Mouse (Mus musculus): ENCODE data around the gene Ugt2a3. TPM values are rescaled to one million over a fixed set of nuclear protein-coding genes. Genes with fewer than 3 reads are reported as not detected.
"Not testable (repeated sequence)": the region's sequence is repeated elsewhere in the genome, so short reads cannot be mapped to it uniquely, and the experiment has no call there.

Ugt2a3 gene
- not detected in 2 replicates for polyA plus RNA-seq (2015; fragmentation: Nextera tagmentation; extraction: Ambion mirVana)

DNA sequence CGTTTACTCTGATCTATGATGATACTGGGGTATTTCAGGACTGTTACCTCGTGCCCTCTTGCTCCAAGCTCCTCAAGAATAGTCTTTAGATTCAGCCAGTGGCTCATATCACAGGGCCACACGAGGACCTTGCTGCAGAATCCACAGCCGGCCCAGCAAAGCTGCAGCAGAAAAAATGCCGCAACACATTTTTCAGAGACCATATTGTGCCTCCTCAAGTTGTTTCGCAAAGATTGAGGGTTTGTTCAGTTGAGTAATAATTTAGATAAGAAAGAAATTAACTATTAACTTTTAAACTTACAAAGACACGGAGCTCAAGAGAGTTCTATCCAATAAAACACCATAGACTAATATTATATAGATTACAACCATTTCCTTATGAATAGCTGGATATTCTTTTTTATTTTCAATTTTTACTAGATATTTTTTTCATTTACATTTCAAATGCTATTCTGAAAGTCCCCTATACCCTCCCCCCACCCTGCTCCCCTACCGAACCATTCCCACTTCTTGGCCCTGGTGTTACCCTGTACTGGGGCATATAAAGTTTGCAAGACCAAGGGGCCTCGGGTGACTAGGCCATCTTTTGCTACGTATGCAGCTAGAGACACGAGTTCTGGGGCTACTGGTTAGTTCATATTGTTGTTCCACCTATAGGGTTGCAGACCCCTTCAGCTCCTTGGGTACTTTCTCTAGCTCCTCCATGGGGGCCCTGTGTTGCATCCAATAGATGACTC is at the start of gene Ugt2a3:
Gene Ugt2a3, minus strand, starts transcription at position 235 of the 737 bp plus-strand sequence.
- no peak within 1 kb of the TSS for H3K27ac ChIP-seq (ENCODE audit: low read length)
- no peaks in the 10 kb centered on the region for H3K27me3 ChIP-seq (replicated peaks; ENCODE audit: control insufficient read depth, insufficient read depth, low read length)
- WGBS: 82% methylated on average over 11 of the region's 11 CpGs
- H3K36me3 ChIP-seq (ENCODE audit: control insufficient read depth, insufficient read depth): no peaks in the 10 kb centered on the region
- H3K9me3 ChIP-seq (ENCODE audit: control insufficient read depth, low read length): no peaks in the 10 kb centered on the region
- H3K4me2 ChIP-seq (ENCODE audit: low read length): no peak within 1 kb of the TSS
- ATAC-seq: no peak
- H3K4me1 ChIP-seq (replicated peaks; ENCODE audit: control insufficient read depth, insufficient read depth, low read length): no peaks in the 10 kb centered on the region
- no peak within 1 kb of the TSS for H3K4me3 ChIP-seq (replicated peaks; ENCODE audit: low read length)
- H3K9ac ChIP-seq (replicated peaks; ENCODE audit: low read depth, low read length): no peak within 1 kb of the TSS

DNA sequence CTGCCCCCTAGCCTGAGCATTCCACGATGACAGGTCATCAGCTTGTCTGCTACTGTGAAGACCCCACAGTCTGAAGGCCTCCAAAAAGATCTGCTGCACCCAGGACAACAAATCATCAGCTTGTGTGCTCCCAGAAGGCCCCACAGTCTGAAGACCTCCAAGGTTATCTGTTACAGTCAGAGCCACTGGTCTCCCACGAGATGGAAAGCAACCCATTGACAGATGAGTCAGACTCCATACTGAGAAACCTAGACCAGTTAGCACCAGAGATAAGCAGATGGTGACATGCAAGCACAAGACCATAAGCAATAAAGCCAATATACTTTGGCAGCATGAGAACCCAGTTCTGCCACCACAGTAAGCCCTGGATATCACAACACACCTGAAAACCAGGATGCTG is 43.2 kb upstream of the Ugt2a3 start:
- ATAC-seq: no peak
- H3K4me3 ChIP-seq (replicated peaks; ENCODE audit: low read length): no peak overlapping the region
- no peaks in the 10 kb centered on the region for H3K9me3 ChIP-seq (ENCODE audit: control insufficient read depth, low read length)
- H3K4me1 ChIP-seq (replicated peaks; ENCODE audit: control insufficient read depth, insufficient read depth, low read length): no peaks in the 10 kb centered on the region
- H3K27ac ChIP-seq (ENCODE audit: low read length): no peak overlapping the region
- no peaks in the 10 kb centered on the region for H3K36me3 ChIP-seq (ENCODE audit: control insufficient read depth, insufficient read depth)
- 90% methylated on average over 2 of the region's 2 CpGs for WGBS
- no peak overlapping the region for H3K4me2 ChIP-seq (ENCODE audit: low read length)
- no peaks in the 10 kb centered on the region for H3K27me3 ChIP-seq (replicated peaks; ENCODE audit: control insufficient read depth, insufficient read depth, low read length)
- no peak overlapping the region for H3K9ac ChIP-seq (replicated peaks; ENCODE audit: low read depth, low read length)

DNA sequence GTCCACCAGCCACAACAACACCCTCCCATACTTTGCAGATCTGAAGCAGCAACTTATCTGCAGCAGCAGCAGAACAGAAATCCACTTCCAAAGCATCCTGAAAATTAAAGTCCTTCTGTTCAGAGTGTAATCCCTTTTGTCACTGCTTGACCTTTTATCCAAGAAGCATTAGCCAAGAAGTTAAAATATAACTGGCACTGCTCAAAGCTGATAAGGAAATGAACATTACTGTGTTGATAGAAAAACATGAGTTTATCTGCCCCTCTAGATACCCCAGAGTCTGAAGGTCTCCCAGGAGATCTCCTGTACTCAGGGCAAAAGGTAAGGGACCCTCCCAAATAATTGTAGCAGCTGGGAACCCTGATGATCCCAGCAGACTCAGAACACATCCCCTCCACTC is 42.8 kb upstream of the Ugt2a3 start:
- no peak for ATAC-seq
- no peaks in the 10 kb centered on the region for H3K27me3 ChIP-seq (replicated peaks; ENCODE audit: control insufficient read depth, insufficient read depth, low read length)
- no peak overlapping the region for H3K27ac ChIP-seq (ENCODE audit: low read length)
- H3K36me3 ChIP-seq (ENCODE audit: control insufficient read depth, insufficient read depth): no peaks in the 10 kb centered on the region
- H3K4me2 ChIP-seq (ENCODE audit: low read length): no peak overlapping the region
- no peaks in the 10 kb centered on the region for H3K4me1 ChIP-seq (replicated peaks; ENCODE audit: control insufficient read depth, insufficient read depth, low read length)
- no peak overlapping the region for H3K9ac ChIP-seq (replicated peaks; ENCODE audit: low read depth, low read length)
- no peaks in the 10 kb centered on the region for H3K9me3 ChIP-seq (ENCODE audit: control insufficient read depth, low read length)
- H3K4me3 ChIP-seq (replicated peaks; ENCODE audit: low read length): no peak overlapping the region

DNA sequence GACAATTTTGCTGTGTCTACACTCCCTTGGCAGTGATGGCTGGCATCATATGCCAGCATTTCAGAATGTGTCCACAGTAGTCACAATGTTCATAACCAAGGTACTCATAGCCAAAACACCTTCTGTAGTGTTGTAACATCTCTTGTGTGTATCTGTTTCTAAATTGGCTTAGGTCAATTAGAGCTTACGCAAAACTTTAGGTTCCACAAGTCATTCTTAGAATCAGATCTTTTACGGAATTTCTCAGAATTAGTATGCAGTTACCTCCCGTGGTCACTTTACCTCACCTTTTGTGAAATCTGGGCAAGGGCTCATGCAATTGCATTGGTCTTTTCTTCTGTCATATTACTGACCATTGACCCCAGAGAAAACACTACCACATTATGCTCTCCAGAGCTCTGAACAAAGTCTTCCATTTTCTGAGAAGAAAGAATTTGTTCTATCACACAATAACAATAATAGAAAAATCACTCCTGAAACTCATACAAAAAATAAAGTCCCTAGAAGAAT is 38.9 kb upstream of the Ugt2a3 start:
- no peaks in the 10 kb centered on the region for H3K27me3 ChIP-seq (replicated peaks; ENCODE audit: control insufficient read depth, insufficient read depth, low read length)
- no peaks in the 10 kb centered on the region for H3K4me1 ChIP-seq (replicated peaks; ENCODE audit: control insufficient read depth, insufficient read depth, low read length)
- no peak overlapping the region for H3K4me2 ChIP-seq (ENCODE audit: low read length)
- no peaks in the 10 kb centered on the region for H3K9me3 ChIP-seq (ENCODE audit: control insufficient read depth, low read length)
- no peak overlapping the region for H3K4me3 ChIP-seq (replicated peaks; ENCODE audit: low read length)
- ATAC-seq: no peak
- H3K27ac ChIP-seq (ENCODE audit: low read length): no peak overlapping the region
- H3K9ac ChIP-seq (replicated peaks; ENCODE audit: low read depth, low read length): no peak overlapping the region
- WGBS: 85% methylated on average over 3 of the region's 3 CpGs
- H3K36me3 ChIP-seq (ENCODE audit: control insufficient read depth, insufficient read depth): no peaks in the 10 kb centered on the region

DNA sequence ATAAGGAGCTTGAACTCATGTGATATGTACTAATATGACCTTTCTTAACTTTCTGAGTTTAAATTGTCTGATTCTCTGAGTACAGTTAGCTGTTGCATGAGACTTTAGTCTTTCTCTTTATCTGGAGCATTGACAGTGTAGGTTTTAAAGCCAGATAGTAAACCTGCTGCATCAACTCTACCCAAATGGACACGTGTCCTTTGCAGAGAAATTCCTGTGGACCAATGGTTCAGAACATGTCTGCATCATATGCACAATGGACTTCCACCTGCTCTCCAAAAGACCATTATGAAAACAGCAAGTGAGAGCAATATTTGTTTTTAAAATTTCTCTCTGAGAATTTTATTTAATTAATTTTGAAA is 36.5 kb upstream of the Ugt2a3 start:
- Histone ChIP-seq H3K9ac (replicated peaks; ENCODE audit: low read depth, low read length) (no peak overlapping the region), H3K4me2 (ENCODE audit: low read length) (no peak overlapping the region), H3K36me3 (ENCODE audit: control insufficient read depth, insufficient read depth) (no peaks in the 10 kb centered on the region), H3K27ac (ENCODE audit: low read length) (no peak overlapping the region), H3K9me3 (ENCODE audit: control insufficient read depth, low read length) (no peaks in the 10 kb centered on the region), H3K4me1 (replicated peaks; ENCODE audit: control insufficient read depth, insufficient read depth, low read length) (no peaks in the 10 kb centered on the region), H3K27me3 (replicated peaks; ENCODE audit: control insufficient read depth, insufficient read depth, low read length) (no peaks in the 10 kb centered on the region), H3K4me3 (replicated peaks; ENCODE audit: low read length) (no peak overlapping the region)
- 88% methylated on average over 1 of the region's 1 CpGs for WGBS
- ATAC-seq: no peak

DNA sequence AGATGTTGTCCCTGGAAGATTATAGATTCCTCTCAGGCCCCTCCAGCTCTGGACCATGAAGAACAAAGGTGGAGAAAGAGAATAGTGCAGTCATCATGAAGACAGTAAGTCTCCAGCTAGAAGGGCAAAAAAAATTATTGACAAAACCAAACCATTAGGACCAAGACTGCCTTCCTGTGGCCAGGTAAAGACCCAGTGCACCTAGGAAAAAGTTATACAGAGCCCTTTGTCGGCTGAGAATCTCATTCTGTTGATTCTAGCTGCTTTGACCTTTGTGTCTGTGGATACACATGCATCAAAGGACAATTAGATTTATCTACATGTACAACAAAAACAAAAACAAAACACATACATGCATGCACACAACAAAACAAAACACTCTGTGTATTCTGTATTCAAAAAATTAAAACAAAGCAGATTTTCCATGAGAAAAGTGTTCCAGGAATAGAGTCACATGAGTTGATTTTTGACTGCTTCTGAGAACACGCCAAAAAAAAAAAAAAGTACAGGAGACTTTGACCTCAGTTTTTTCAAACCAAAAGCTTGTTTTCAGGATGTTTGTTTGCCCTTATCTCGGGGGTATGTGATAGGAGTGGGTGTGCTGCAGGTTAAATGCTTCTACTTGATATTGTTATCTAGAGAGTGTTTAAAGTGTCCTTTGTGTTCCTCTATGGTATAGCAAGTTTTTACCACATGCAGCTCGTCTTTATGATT is 36.0 kb upstream of the Ugt2a3 start:
- not testable (repeated sequence) for H3K4me2 ChIP-seq (ENCODE audit: low read length); H3K4me1 ChIP-seq (replicated peaks; ENCODE audit: control insufficient read depth, insufficient read depth, low read length); H3K27me3 ChIP-seq (replicated peaks; ENCODE audit: control insufficient read depth, insufficient read depth, low read length); H3K9me3 ChIP-seq (ENCODE audit: control insufficient read depth, low read length); H3K4me3 ChIP-seq (replicated peaks; ENCODE audit: low read length); H3K9ac ChIP-seq (replicated peaks; ENCODE audit: low read depth, low read length); H3K36me3 ChIP-seq (ENCODE audit: control insufficient read depth, insufficient read depth); ATAC-seq; H3K27ac ChIP-seq (ENCODE audit: low read length)
- WGBS: 74% methylated on average over 4 of the region's 4 CpGs

DNA sequence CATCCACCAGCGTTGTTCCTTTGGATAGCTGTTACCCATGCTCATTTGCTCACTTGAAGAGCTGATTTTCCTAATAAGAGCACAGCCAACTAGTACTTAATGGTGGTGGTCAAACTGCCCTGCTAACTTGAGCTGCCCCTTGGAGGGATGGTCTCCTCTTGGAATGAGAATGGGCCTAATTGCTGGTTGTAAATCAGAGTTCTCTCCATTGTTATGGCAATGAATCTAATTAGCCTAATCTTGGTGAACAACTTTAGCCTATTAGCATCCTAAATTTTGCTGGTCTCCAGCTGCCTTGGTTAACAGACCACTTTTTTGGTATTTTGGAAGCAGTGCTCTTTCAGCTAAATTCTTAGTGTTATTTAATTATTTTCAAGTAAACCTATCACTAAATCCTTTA is 13.4 kb upstream of the Ugt2a3 start:
- no peak overlapping the region for H3K9ac ChIP-seq (replicated peaks; ENCODE audit: low read depth, low read length)
- no peak for ATAC-seq
- H3K4me1 ChIP-seq (replicated peaks; ENCODE audit: control insufficient read depth, insufficient read depth, low read length): no peaks in the 10 kb centered on the region
- H3K27ac ChIP-seq (ENCODE audit: low read length): no peak overlapping the region
- 33% methylated on average over 1 of the region's 1 CpGs for whole genome bisulfite sequencing
- no peaks in the 10 kb centered on the region for H3K36me3 ChIP-seq (ENCODE audit: control insufficient read depth, insufficient read depth)
- H3K4me2 ChIP-seq (ENCODE audit: low read length): no peak overlapping the region
- no peaks in the 10 kb centered on the region for H3K27me3 ChIP-seq (replicated peaks; ENCODE audit: control insufficient read depth, insufficient read depth, low read length)
- no peak overlapping the region for H3K4me3 ChIP-seq (replicated peaks; ENCODE audit: low read length)
- H3K9me3 ChIP-seq (ENCODE audit: control insufficient read depth, low read length): no peaks in the 10 kb centered on the region

DNA sequence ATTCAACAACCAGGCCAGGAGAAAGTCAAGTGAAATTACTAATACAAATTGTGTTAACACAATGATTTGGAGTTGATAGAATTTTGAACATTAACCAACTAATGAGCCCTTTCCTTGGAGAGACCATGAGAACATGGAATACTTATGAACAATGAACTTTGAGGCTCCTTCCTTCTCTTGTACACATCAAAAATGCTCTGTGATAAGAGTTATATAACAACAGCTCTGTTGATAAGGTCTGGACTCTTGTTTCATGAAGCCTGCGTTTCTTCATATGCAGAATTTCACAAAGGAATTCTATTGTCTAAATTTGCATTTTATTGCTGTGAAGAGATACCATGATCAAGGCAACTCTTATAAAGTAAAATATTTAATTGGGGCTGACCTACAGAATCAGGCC is 12.2 kb upstream of the Ugt2a3 start:
- not testable (repeated sequence) for H3K4me3 ChIP-seq (replicated peaks; ENCODE audit: low read length); H3K36me3 ChIP-seq (ENCODE audit: control insufficient read depth, insufficient read depth); H3K27ac ChIP-seq (ENCODE audit: low read length); ATAC-seq; H3K27me3 ChIP-seq (replicated peaks; ENCODE audit: control insufficient read depth, insufficient read depth, low read length); H3K4me1 ChIP-seq (replicated peaks; ENCODE audit: control insufficient read depth, insufficient read depth, low read length); H3K4me2 ChIP-seq (ENCODE audit: low read length); H3K9ac ChIP-seq (replicated peaks; ENCODE audit: low read depth, low read length); H3K9me3 ChIP-seq (ENCODE audit: control insufficient read depth, low read length)
- WGBS: 88% methylated on average over 1 of the region's 1 CpGs

DNA sequence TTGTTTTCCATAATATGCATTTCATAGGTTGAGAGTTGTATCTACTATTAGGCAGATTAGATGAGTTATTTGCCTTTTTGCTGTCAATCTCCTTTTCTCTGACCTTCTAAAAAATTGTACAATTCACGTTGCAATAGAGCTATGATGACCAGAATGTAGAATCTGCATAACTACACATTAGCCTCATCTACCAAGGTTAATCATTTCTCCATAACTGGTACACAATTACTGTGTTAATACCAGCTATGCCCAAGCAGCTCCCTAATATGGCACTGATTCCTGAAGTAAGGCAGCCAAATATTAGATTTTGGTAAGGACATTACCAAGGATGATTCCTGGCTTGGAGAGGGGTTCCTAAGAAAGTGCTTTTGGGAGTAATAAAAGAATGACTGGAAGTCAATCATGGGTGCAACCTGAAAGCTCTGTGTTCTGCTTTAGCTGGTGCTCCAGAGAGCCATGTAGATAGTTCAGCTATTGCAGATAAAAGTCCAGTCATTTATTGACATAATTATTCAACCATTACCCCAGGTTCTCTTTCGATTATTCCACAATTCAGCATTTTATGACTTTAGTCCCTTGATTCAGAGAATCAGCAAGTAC is 10.6 kb upstream of the Ugt2a3 start:
- not testable (repeated sequence) for H3K4me1 ChIP-seq (replicated peaks; ENCODE audit: control insufficient read depth, insufficient read depth, low read length); H3K27me3 ChIP-seq (replicated peaks; ENCODE audit: control insufficient read depth, insufficient read depth, low read length); H3K27ac ChIP-seq (ENCODE audit: low read length); ATAC-seq; H3K9ac ChIP-seq (replicated peaks; ENCODE audit: low read depth, low read length); H3K9me3 ChIP-seq (ENCODE audit: control insufficient read depth, low read length); H3K4me2 ChIP-seq (ENCODE audit: low read length); H3K4me3 ChIP-seq (replicated peaks; ENCODE audit: low read length); H3K36me3 ChIP-seq (ENCODE audit: control insufficient read depth, insufficient read depth)
- 77% methylated on average over 2 of the region's 2 CpGs for WGBS
